Mouse (Mus musculus): ENCODE results near the gene Nhsl2. TPM values are rescaled to one million over a fixed set of nuclear protein-coding genes. Genes with fewer than 3 reads are reported as not detected.

Gene Nhsl2
- polyA plus RNA-seq, 1 experiment from 2014 or later, result 17.2 TPM

GRCm38 (mm10) chrX:102032431-102032830 lies 183.2 kb downstream of the Nhsl2 start:
- Histone ChIP-seq H3K36me3 (ENCODE audit: control insufficient read depth, insufficient read depth, low read length) (no peaks in the 10 kb centered on the region), H3K27ac (ENCODE audit: low read depth, low read length) (no peak overlapping the region), H3K9ac (ENCODE audit: low read depth, low read length) (no peak overlapping the region), H3K9me3 (replicated peaks; ENCODE audit: control insufficient read depth, low read length) (no peaks in the 10 kb centered on the region), H3K27me3 (ENCODE audit: control insufficient read depth, insufficient read depth, low read length) (peaks cover 5% of the 10 kb centered on the region), H3K4me3 (ENCODE audit: low read depth, low read length) (no peak overlapping the region), H3K4me1 (ENCODE audit: control insufficient read depth, insufficient read depth, low read length) (no peaks in the 10 kb centered on the region), H3K4me2 (no peak overlapping the region)
- no peak for ATAC-seq (replicated peaks; ENCODE audit: insufficient number of reproducible peaks, low FRiP score, low TSS enrichment)
- 54% methylated on average over 8 of the region's 8 CpGs for WGBS (ENCODE audit: insufficient replicate concordance)

- no peak for ATAC-seq (replicated peaks; ENCODE audit: insufficient number of reproducible peaks, low FRiP score, low TSS enrichment)
These were observed 184.4 kb downstream of the Nhsl2 start for GRCm38 (mm10) chrX:102033566-102033965.

GRCm38 (mm10) chrX:102035671-102036070 lies 186.5 kb downstream of the Nhsl2 start:
- H3K27ac ChIP-seq (ENCODE audit: low read depth, low read length), result no peak overlapping the region
- ATAC-seq (replicated peaks; ENCODE audit: insufficient number of reproducible peaks, low FRiP score, low TSS enrichment), result no peak
- H3K4me2 ChIP-seq, result no peak overlapping the region
- no peak overlapping the region for H3K4me3 ChIP-seq (ENCODE audit: low read depth, low read length)
- H3K9ac ChIP-seq (ENCODE audit: low read depth, low read length), result no peak overlapping the region
- H3K36me3 ChIP-seq (ENCODE audit: control insufficient read depth, insufficient read depth, low read length), result peaks cover 3% of the 10 kb centered on the region; the same call in 1 of the 2 replicates
- WGBS (ENCODE audit: insufficient replicate concordance), result 46% methylated on average over 3 of the region's 3 CpGs
- H3K27me3 ChIP-seq (ENCODE audit: control insufficient read depth, insufficient read depth, low read length), result no peaks in the 10 kb centered on the region; the same call in 1 of the 2 replicates
- no peaks in the 10 kb centered on the region for H3K4me1 ChIP-seq (ENCODE audit: control insufficient read depth, insufficient read depth, low read length)
- no peaks in the 10 kb centered on the region for H3K9me3 ChIP-seq (replicated peaks; ENCODE audit: control insufficient read depth, low read length)

More at GRCm38 (mm10) chrX:102033566-102033965, 184.4 kb downstream of the Nhsl2 start:
- WGBS (ENCODE audit: insufficient replicate concordance), result 63% methylated on average over 1 of the region's 2 CpGs
- Histone ChIP-seq H3K36me3 (ENCODE audit: control insufficient read depth, insufficient read depth, low read length) (no peaks in the 10 kb centered on the region), H3K27me3 (ENCODE audit: control insufficient read depth, insufficient read depth, low read length) (peaks cover 5% of the 10 kb centered on the region), H3K4me1 (ENCODE audit: control insufficient read depth, insufficient read depth, low read length) (no peaks in the 10 kb centered on the region), H3K27ac (ENCODE audit: low read depth, low read length) (no peak overlapping the region), H3K4me3 (ENCODE audit: low read depth, low read length) (no peak overlapping the region), H3K9me3 (replicated peaks; ENCODE audit: control insufficient read depth, low read length) (no peaks in the 10 kb centered on the region), H3K9ac (ENCODE audit: low read depth, low read length) (no peak overlapping the region), H3K4me2 (no peak overlapping the region)

- Histone ChIP-seq H3K27me3 (ENCODE audit: control insufficient read depth, insufficient read depth, low read length) (no peaks in the 10 kb centered on the region; the same call in 1 of the 2 replicates), H3K4me2 (no peak overlapping the region), H3K4me3 (ENCODE audit: low read depth, low read length) (no peak overlapping the region), H3K4me1 (ENCODE audit: control insufficient read depth, insufficient read depth, low read length) (no peaks in the 10 kb centered on the region), H3K36me3 (ENCODE audit: control insufficient read depth, insufficient read depth, low read length) (peaks cover 3% of the 10 kb centered on the region; the same call in 1 of the 2 replicates), H3K9me3 (replicated peaks; ENCODE audit: control insufficient read depth, low read length) (no peaks in the 10 kb centered on the region), H3K27ac (ENCODE audit: low read depth, low read length) (no peak overlapping the region), H3K9ac (ENCODE audit: low read depth, low read length) (no peak overlapping the region)
- no peak for ATAC-seq (replicated peaks; ENCODE audit: insufficient number of reproducible peaks, low FRiP score, low TSS enrichment)
- WGBS (ENCODE audit: insufficient replicate concordance), result 90% methylated on average over 3 of the region's 3 CpGs
These were observed 187.7 kb downstream of the Nhsl2 start for GRCm38 (mm10) chrX:102036866-102037361.

- no peak for ATAC-seq (replicated peaks; ENCODE audit: insufficient number of reproducible peaks, low FRiP score, low TSS enrichment)
- Histone ChIP-seq H3K4me3 (ENCODE audit: low read depth, low read length) (no peak overlapping the region), H3K9ac (ENCODE audit: low read depth, low read length) (no peak overlapping the region), H3K4me2 (no peak overlapping the region), H3K4me1 (ENCODE audit: control insufficient read depth, insufficient read depth, low read length) (no peaks in the 10 kb centered on the region), H3K27ac (ENCODE audit: low read depth, low read length) (no peak overlapping the region), H3K27me3 (ENCODE audit: control insufficient read depth, insufficient read depth, low read length) (no peaks in the 10 kb centered on the region; the same call in 1 of the 2 replicates), H3K9me3 (replicated peaks; ENCODE audit: control insufficient read depth, low read length) (no peaks in the 10 kb centered on the region), H3K36me3 (ENCODE audit: control insufficient read depth, insufficient read depth, low read length) (peaks cover 3% of the 10 kb centered on the region; the same call in 1 of the 2 replicates)
- WGBS (ENCODE audit: insufficient replicate concordance), result 60% methylated on average over 2 of the region's 2 CpGs
These were observed 188.3 kb downstream of the Nhsl2 start for GRCm38 (mm10) chrX:102037506-102037905.

GRCm38 (mm10) chrX:102041562-102041961 lies 192.4 kb downstream of the Nhsl2 start:
- Histone ChIP-seq H3K4me1 (ENCODE audit: control insufficient read depth, insufficient read depth, low read length) (no peaks in the 10 kb centered on the region), H3K9ac (ENCODE audit: low read depth, low read length) (no peak overlapping the region), H3K36me3 (ENCODE audit: control insufficient read depth, insufficient read depth, low read length) (peaks cover 3% of the 10 kb centered on the region; the same call in 1 of the 2 replicates), H3K4me3 (ENCODE audit: low read depth, low read length) (no peak overlapping the region), H3K9me3 (replicated peaks; ENCODE audit: control insufficient read depth, low read length) (no peaks in the 10 kb centered on the region), H3K4me2 (no peak overlapping the region), H3K27me3 (ENCODE audit: control insufficient read depth, insufficient read depth, low read length) (no peaks in the 10 kb centered on the region), H3K27ac (ENCODE audit: low read depth, low read length) (no peak overlapping the region)
- no peak for ATAC-seq (replicated peaks; ENCODE audit: insufficient number of reproducible peaks, low FRiP score, low TSS enrichment)
- WGBS (ENCODE audit: insufficient replicate concordance), result 75% methylated on average over 7 of the region's 7 CpGs

- no peaks in the 10 kb centered on the region for H3K4me1 ChIP-seq (ENCODE audit: control insufficient read depth, insufficient read depth, low read length)
- H3K4me2 ChIP-seq, result no peak overlapping the region
- no peak overlapping the region for H3K9ac ChIP-seq (ENCODE audit: low read depth, low read length)
- no peaks in the 10 kb centered on the region for H3K9me3 ChIP-seq (replicated peaks; ENCODE audit: control insufficient read depth, low read length)
- WGBS (ENCODE audit: insufficient replicate concordance), result 81% methylated on average over 4 of the region's 4 CpGs
- H3K4me3 ChIP-seq (ENCODE audit: low read depth, low read length), result no peak overlapping the region
- H3K27ac ChIP-seq (ENCODE audit: low read depth, low read length), result no peak overlapping the region
- no peak for ATAC-seq (replicated peaks; ENCODE audit: insufficient number of reproducible peaks, low FRiP score, low TSS enrichment)
- no peaks in the 10 kb centered on the region for H3K27me3 ChIP-seq (ENCODE audit: control insufficient read depth, insufficient read depth, low read length)
- peaks cover 3% of the 10 kb centered on the region; the same call in 1 of the 2 replicates for H3K36me3 ChIP-seq (ENCODE audit: control insufficient read depth, insufficient read depth, low read length)
These were observed 193.2 kb downstream of the Nhsl2 start for GRCm38 (mm10) chrX:102042386-102042785.

- Histone ChIP-seq H3K36me3 (ENCODE audit: control insufficient read depth, insufficient read depth, low read length) (no peaks in the 10 kb centered on the region), H3K9me3 (replicated peaks; ENCODE audit: control insufficient read depth, low read length) (no peaks in the 10 kb centered on the region), H3K27ac (ENCODE audit: low read depth, low read length) (no peak overlapping the region), H3K9ac (ENCODE audit: low read depth, low read length) (no peak overlapping the region), H3K4me3 (ENCODE audit: low read depth, low read length) (no peak overlapping the region), H3K4me1 (ENCODE audit: control insufficient read depth, insufficient read depth, low read length) (no peaks in the 10 kb centered on the region), H3K4me2 (no peak overlapping the region), H3K27me3 (ENCODE audit: control insufficient read depth, insufficient read depth, low read length) (no peaks in the 10 kb centered on the region)
- WGBS (ENCODE audit: insufficient replicate concordance), result 65% methylated on average over 6 of the region's 6 CpGs
- ATAC-seq (replicated peaks; ENCODE audit: insufficient number of reproducible peaks, low FRiP score, low TSS enrichment), result no peak
These were observed 201.4 kb downstream of the Nhsl2 start for GRCm38 (mm10) chrX:102050552-102050951.

GRCm38 (mm10) chrX:102051225-102051624 lies 202.0 kb downstream of the Nhsl2 start:
- Histone ChIP-seq H3K4me1 (ENCODE audit: control insufficient read depth, insufficient read depth, low read length) (no peaks in the 10 kb centered on the region), H3K9ac (ENCODE audit: low read depth, low read length) (no peak overlapping the region), H3K4me2 (no peak overlapping the region), H3K36me3 (ENCODE audit: control insufficient read depth, insufficient read depth, low read length) (no peaks in the 10 kb centered on the region), H3K4me3 (ENCODE audit: low read depth, low read length) (no peak overlapping the region), H3K9me3 (replicated peaks; ENCODE audit: control insufficient read depth, low read length) (no peaks in the 10 kb centered on the region), H3K27me3 (ENCODE audit: control insufficient read depth, insufficient read depth, low read length) (no peaks in the 10 kb centered on the region), H3K27ac (ENCODE audit: low read depth, low read length) (no peak overlapping the region)
- ATAC-seq (replicated peaks; ENCODE audit: insufficient number of reproducible peaks, low FRiP score, low TSS enrichment), result no peak
- 70% methylated on average over 4 of the region's 4 CpGs for whole genome bisulfite sequencing (ENCODE audit: insufficient replicate concordance)

All from heart, embryonic 11.5 days (tissue).